Mouse (Mus musculus) left cerebral cortex, adult 2 months (tissue): ENCODE results near the gene Ccz1. TPM values are rescaled to one million over a fixed set of nuclear protein-coding genes. Genes with fewer than 3 reads are reported as not detected.

Experiments
- DNase-seq, 2 experiments: peaks; one replicate each; pipeline ENCODE4 v3.0.0; 2021 to 2022; ENCODE audit warnings: low spot score in 2 of 2, mixed read lengths in 1 of 2; ENCODE audit errors: extremely low spot score in 1 of 2
- H3K27ac ChIP-seq: fragments of 200-600 bp; 2 replicates; pipeline ENCODE4 v1.8.1; 2022
- H3K4me3 ChIP-seq: fragments of 200-600 bp; 2 replicates; pipeline ENCODE4 v1.8.1; 2022
- CTCF ChIP-seq: fragments of 200-600 bp; IDR thresholded peaks from 2 replicates; pipeline ENCODE4 v1.8.1; 2022; ENCODE audit warnings: antibody characterized with exemption, mild to moderate bottlenecking, moderate library complexity
- intact Hi-C: fragments of 180-260 bp; cut with DNase I; formaldehyde crosslinking; loops from one replicate; pipeline ENCODE4 v1.15.1; 2025
- total RNA-seq, 2 experiments: library from RNA; stranded (reverse); gene quantifications; 2 replicates each; pipeline ENCODE4 v1.2.3; 2021

The Ccz1 gene
- total RNA-seq, 2 experiments from 2014 or later, result 40.9 to 43.0 TPM

GRCm38 (mm10) chr5:143966671-143967070 is 48.0 kb downstream of the Ccz1 start:
- Histone ChIP-seq H3K4me3 (no peak overlapping the region), H3K27ac (no peak overlapping the region)
- DNase-seq, result no peak
- intact Hi-C loops, result no loop called here
- no peak for TF ChIP-seq CTCF

- DNase-seq, result no peak
- Histone ChIP-seq H3K4me3 (no peak overlapping the region), H3K27ac (no peak overlapping the region)
- intact Hi-C loops, result no loop called here
- no peak for TF ChIP-seq CTCF
These were observed 48.9 kb downstream of the Ccz1 start for GRCm38 (mm10) chr5:143965586-143966345.

GRCm38 (mm10) chr5:143961176-143961575 is 53.5 kb downstream of the Ccz1 start:
- DNase-seq, result no peak
- TF ChIP-seq CTCF, result no peak
- Histone ChIP-seq H3K27ac (no peak overlapping the region), H3K4me3 (no peak overlapping the region)
- intact Hi-C loops, result no loop called here

GRCm38 (mm10) chr5:143959551-143959950 is 55.1 kb downstream of the Ccz1 start:
- no peak for TF ChIP-seq CTCF
- intact Hi-C loops, result no loop called here
- Histone ChIP-seq H3K27ac (no peak overlapping the region), H3K4me3 (no peak overlapping the region)
- no peak for DNase-seq

- intact Hi-C loops, result no loop called here
- TF ChIP-seq CTCF, result no peak
- DNase-seq, result no peak
- Histone ChIP-seq H3K4me3 (no peak overlapping the region), H3K27ac (no peak overlapping the region)
These were observed 57.6 kb downstream of the Ccz1 start for GRCm38 (mm10) chr5:143957101-143957500.

- TF ChIP-seq CTCF, result no peak
- intact Hi-C loops, result no loop called here
- no peak overlapping the region for H3K27ac ChIP-seq
- no peak for DNase-seq
- H3K4me3 ChIP-seq, result no peak overlapping the region
These were observed 64.7 kb downstream of the Ccz1 start for GRCm38 (mm10) chr5:143950016-143950415.

- DNase-seq, result no peak
- no peak overlapping the region for H3K4me3 ChIP-seq
- intact Hi-C loops, result no loop called here
- H3K27ac ChIP-seq, result no peak overlapping the region
- TF ChIP-seq CTCF, result no peak
These were observed 66.3 kb downstream of the Ccz1 start for GRCm38 (mm10) chr5:143948361-143948760.

GRCm38 (mm10) chr5:143943231-143944125 is 71.2 kb downstream of the Ccz1 start:
- intact Hi-C loops, result loop anchor here (1.0 to 5.0 kb wide), 2 partner anchors 139 to 253 kb away; no protein-coding TSS in a partner anchor
- TF ChIP-seq CTCF, result no peak
- peak; percentile 55 to 72 for DNase-seq
- no peak overlapping the region for H3K4me3 ChIP-seq
- H3K27ac ChIP-seq, result peak overlapping the region; percentile 89

GRCm38 (mm10) chr5:143941588-143941987 is 73.1 kb downstream of the Ccz1 start:
- intact Hi-C loops, result loop anchor here (5.0 kb wide), 1 partner anchor 141 kb away; no protein-coding TSS in a partner anchor
- Histone ChIP-seq H3K4me3 (no peak overlapping the region), H3K27ac (no peak overlapping the region; the same call in 1 of the 2 replicates)
- no peak for DNase-seq
- no peak for TF ChIP-seq CTCF

Other genes with a start within 250 kb of the Ccz1 start
- 10 to 100 TPM; 43.6 to 48.3 TPM for gene Eif2ak1, start 197.1 kb downstream of the Ccz1 start, total RNA-seq
- gene Ankrd61, start 117.2 kb downstream of the Ccz1 start, total RNA-seq, result not detected
- gene Aimp2, start 105.0 kb downstream of the Ccz1 start, total RNA-seq, result 10 to 100 TPM; 30.0 to 32.6 TPM
- gene Pms2, start 104.9 kb downstream of the Ccz1 start, total RNA-seq, result 10 to 100 TPM; 17.0 to 19.2 TPM
- 1 to 10 TPM in 1 of 2 experiments, not detected in 1; 2.9 TPM for gene Gm42421, start 86.7 kb downstream of the Ccz1 start, total RNA-seq
- 1 to 10 TPM; 4.0 to 6.0 TPM for gene Rsph10b, start 81.8 kb downstream of the Ccz1 start, total RNA-seq
- gene Ocm, start 11.8 kb upstream of the Ccz1 start, total RNA-seq, result 1 to 10 TPM; 1.1 to 2.2 TPM
- 100 to 1,000 TPM; 171 to 173 TPM for gene Lmtk2, start 85.6 kb upstream of the Ccz1 start, total RNA-seq
- under 1 TPM; 0.35 to 0.43 TPM for gene Bhlha15, start 175.4 kb upstream of the Ccz1 start, total RNA-seq
- 100 to 1,000 TPM in 1 of 2 experiments, 10 to 100 TPM in 1; 95.3 to 103 TPM for gene Tecpr1, start 208.7 kb upstream of the Ccz1 start, total RNA-seq
- 10 to 100 TPM; 65.5 to 72.7 TPM for gene Bri3, start 229.6 kb upstream of the Ccz1 start, total RNA-seq